Mouse (Mus musculus) NIH3T3 (cell line): ENCODE measurements around the gene Celf2.

ENCODE experiments used
- DNase-seq: peaks from one replicate; pipeline ENCODE4 v3.0.0-alpha.2; 2012; ENCODE audit warnings: low read depth

Gene Celf2

DNA sequence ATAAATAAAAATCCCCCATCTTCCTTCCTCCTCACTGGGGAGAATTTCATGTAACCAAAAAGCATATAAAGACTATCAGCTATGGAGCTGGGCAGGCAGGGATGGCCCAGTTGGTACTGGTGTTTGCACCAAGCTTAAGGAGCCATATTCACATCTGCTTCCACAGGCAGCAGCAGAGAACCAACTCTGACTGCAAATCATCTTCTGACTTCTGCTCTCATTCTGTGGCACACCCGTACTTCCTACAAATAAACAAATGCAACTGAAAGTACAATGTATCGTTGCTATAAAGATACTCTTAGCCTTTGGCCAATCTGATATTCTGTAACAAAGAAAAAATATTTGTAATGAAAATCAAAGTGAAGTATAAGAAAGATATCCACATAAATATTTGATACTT lies 819.7 kb downstream of the Celf2 start:
- DNase-seq: no peak

DNA sequence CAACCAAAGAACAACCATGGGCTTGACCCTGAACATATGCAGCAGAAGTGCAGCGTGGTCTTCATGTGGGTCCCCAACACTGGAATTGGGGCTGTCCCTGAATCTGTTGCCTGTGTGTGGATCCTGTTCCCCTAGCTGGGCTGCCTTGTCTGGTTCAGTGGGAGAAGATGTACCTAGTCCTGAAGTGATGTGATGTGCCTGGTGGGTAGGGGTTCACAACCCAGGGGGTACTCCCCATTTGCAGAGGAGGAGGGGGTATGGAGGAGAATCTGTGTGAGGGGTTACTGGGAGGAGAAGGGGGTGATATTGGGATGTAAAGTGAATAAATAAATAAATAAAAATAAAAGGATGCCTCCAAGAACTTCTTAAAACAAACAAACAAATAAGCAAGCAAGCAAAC lies 831.1 kb downstream of the Celf2 start:
- no peak for DNase-seq

DNA sequence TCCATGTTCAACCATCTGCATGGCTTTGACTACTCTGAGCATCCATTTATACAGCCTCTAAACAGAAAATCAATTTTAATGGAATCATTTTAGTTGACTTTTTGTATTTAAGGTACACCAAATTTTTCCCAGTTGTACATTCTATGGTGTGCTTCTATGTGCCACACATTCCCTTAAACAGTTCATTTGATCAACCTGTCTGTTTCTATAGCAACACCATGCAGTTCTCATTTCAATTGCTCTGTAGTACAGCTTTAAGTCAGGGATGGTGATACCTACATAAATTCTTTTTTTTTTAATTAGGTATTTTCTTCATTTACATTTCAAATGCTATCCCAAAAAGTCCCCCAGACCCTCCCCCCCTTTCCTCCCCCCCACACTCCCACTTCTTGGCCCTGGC lies 831.9 kb downstream of the Celf2 start:
- no peak for DNase-seq

DNA sequence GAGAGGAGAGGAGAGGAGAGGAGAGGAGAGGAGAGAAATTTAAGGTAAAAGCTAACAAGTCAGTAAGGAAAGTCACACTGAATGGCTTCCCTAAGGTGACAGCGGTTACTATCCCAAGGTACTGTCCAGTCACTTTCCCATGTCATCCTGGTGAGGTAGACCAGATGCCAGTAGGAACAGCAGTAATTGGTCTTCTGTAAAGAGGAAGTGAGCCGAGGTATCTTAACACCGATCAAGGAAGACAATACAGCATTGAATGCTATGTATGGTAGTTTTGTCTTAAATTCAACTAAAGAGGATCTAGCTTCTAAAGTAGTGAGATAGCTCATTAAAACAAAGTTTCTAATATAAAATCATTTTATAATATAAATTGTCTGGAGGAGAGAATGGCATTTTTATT lies 835.0 kb downstream of the Celf2 start:
- no peak for DNase-seq

DNA sequence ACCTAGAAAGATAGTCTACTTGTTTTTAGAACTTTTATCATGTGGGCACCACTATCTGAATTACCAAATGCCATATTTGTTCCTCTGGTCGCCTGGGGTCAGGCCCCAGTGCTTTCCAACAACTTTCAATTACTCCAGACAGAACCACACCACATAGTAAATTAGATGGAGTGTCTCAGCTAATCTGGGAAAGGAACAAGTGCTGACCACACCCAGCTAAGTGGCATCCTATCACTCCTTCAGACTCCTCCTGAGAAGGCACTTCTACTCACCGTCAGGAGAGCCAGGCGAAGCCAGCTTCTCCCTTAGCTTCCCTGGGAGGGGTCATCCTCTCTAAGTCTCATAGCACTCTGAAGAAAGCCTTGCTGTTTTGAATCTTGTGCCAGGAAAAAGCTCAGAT lies 835.9 kb downstream of the Celf2 start:
- DNase-seq: no peak

DNA sequence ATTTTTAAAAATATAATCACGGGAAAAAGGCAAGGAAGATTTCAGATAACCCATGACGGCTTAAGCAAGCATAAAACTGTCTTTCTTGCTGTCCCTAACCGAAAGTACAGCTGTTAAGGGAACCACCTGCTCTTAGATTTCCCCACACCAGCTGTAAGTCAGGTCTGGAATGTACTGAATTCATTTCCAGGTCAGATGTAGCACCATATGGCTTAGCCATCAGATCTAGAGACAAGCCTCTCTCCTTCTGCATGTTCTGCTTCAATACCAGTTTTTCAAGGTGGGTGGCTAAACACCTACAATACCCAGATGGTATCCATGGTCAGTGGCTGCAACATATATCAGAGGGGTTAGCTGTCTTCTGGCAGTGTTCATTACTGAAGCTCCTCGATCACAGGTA lies 841.8 kb downstream of the Celf2 start:
- no peak for DNase-seq

DNA sequence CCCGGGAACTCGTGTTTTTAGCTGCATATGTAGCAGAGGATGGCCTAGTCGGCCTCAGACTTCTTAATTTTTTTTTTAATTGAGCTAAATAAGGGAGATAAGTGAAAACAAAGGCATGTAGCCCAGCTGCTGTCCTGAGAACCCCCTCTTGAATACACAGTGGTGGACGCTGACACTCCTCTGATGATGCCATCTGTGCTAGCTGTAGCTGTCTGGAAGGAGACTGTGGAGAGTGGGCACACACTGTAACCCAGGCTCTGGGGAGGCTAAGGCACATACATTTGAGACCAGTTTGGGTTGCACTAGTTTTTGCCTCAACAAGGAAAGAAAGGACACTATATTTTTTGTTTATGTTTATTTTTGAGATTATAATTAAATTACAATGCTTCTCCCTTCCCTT lies 849.5 kb downstream of the Celf2 start:
- DNase-seq: no peak

DNA sequence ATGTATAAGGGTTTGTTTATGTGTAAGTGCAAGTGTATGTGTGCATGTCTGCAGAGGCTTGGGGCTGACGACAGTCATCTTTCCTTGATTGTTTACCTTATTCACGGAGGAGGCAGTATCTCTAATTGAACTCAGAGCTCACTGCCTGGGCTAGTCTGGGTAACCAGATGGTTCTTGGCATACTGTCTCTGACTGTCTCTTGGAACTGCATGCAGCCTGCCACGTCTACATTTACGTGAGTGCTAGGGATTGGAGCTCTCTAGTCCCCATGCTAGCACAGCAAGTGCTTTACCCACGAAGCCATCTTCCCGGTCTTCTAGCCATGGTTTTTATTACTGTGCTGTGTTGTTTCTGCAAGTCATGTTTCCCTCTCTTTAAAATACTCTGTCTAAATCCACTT lies 855.6 kb downstream of the Celf2 start:
- peak; percentile 6 for DNase-seq

DNA sequence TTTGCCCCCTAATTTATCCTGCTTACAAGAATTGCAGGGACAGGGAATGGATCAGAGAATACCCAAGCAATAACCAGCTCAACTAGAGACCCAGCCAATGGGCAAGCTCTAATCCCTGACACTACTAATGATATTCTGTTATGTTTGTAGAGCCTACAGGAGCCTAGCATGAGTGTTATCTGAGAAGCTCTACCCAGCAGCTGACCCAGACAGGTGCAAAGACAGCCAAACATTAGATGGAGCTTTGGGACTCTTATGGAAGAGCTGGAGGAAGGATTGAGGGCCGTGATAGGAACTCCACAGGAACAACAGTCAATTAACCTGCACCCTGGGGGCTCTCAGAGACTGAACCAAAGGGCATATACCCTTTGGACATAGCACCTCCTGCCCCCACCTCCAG lies 857.7 kb downstream of the Celf2 start:
- no peak for DNase-seq

DNA sequence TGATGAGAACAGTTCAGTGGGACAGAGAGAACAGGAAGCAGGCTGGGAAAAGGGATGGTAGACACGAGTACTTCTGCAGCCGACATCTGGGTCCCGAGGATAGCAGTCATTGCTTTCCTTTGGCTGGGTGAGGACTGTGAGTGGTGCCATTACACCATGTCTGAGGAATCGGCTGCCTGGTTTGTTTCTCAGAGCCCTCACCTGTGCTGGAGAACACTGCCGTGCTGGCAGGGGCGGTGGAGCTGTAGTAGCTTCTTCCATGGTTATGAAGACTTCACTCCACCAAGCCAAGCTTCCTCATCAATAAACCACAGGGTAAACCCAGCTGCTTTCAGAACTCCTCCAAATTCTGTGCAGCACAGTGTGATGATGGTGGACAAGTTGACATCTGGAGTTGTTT lies 860.5 kb downstream of the Celf2 start:
- DNase-seq: no peak

DNA sequence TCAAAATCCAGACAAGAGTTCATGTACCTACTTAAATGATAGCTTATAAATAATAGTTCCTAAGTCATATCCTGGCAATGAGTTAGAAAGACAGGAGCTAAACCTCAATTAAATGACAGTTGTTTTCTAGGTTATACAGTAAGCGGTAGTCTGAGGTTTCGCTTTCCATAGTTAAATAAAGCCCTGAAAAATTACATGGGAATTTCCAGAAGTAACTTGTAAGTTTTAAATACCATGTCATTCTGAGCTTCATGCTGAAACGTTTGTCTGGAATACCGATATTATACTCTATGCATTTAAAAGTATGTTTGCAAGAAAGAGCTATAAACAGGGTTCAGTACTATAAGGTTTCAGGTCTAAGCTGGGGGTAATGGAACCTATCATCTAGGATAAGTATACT lies 862.3 kb downstream of the Celf2 start:
- no peak for DNase-seq

DNA sequence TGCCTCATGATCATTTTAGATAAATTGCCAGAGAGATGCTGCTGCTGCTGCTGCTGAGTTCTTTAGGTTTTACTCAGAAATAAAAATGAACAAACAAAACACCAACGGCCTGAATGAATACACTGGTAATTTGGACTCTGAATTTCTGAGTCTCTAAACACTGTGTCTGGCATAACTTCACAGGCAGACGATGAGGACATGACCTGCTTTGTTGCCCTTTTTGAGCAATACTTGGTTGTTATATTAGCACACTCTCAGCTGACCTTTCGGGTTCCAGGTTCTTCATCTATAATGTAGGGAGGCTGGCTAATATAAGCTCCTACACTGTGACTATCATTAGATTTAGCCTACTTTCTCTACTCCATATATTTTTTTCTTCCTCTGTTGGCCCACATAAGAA lies 863.0 kb downstream of the Celf2 start:
- DNase-seq: no peak

DNA sequence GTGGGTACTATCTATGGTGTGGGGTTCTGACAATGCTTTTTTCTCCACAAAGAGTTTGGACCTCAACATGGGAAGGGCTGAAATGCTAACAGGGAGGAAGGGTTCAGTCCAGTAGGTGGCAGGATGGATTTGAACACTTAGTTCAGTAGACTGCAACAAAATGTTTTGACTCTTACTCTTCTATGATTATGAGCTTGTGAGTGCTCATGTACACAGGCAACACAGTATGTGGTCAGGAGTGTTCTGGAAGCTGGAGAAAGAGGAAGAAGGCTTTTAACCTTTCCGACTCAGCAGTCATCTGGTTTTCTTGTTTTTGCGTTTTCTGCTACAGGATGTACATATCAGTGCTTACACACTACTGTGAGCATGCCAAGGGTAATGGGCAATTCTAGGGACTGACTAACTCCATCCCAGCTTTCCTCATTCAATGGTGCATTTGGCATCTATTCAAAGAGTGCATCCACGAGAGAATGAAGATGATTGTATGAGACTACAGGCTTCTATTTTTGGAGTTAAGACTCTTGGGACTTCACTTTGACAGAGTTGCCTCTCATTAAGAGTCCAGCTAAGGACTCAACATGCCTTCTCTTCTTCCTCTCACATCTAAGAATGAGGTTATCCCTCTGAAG lies 867.0 kb downstream of the Celf2 start:
- DNase-seq: peak; percentile 69

DNA sequence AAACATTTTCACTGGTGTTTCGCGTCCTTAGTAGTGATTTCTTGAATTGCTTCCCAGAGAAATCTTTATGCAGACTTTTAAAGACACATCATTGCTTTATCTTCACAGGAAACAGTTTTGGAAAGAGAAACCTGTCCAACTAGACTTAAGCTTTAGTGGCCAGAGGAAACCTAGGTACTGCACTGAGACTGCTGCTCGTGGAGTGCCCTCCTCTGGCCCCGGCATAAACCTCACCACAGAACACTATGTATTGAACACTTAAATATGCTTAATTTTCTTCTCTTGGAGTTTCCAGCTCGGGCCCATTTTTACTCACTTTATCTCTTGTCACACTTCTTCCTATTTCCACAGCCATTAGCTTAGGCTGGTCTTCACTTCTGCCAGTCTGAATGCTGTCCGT lies 870.0 kb downstream of the Celf2 start:
- no peak for DNase-seq

DNA sequence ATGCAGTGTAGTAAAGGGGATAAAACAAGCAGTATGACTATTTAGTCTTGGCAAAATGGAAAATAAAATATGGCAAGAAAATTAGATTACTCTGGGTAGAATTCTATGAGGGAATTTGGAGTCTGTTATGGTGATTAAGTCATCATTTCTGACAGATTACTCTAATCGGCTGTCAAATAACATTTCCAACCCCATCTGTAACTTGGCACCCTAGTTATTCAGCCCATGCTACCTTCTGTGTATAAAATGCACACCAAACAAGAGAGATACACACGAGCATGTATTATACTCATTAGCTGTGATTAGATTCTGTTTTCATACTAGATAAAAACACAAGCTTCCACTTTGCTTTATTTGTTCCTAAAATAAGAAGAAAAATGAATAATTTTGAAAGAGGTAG lies 872.2 kb downstream of the Celf2 start:
- no peak for DNase-seq

DNA sequence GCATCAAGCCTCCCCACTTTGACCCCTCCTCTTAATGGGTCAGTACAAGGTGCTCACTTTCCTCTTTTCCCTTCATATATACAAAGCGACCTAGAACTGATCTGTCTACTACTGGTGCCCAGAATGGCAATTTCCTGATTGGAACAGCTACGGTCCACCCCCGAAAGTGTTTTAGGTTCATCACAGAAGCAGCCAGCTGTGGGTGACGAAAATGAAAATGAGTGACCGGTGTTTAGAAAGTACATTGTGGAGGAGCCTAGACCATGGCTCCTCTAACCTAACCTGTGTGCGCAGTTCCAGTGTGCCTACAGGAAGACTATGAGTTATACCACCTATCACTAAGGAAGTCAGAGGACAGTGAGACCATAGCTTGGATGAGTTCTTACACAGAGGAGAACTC lies 874.5 kb downstream of the Celf2 start:
- DNase-seq: no peak

DNA sequence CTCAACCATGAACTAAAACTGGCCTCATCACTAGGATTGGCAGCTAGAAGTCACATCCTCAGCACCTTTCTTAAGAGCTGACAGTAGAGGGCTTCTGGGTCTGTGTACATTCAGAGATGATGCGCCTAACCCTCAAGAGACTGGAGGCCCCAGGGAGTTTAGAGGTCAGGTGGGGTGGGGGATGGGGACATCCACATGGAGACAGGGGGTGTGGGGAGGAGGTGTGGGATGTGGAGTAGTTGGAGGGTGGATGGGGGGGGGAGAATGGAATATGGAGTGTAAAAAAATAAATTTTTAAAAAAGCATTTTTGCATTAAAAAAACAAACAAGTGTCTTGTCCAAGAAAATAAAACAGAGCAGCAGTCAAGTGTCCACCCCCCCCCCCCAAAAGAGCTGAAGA lies 876.2 kb downstream of the Celf2 start:
- no peak for DNase-seq

DNA sequence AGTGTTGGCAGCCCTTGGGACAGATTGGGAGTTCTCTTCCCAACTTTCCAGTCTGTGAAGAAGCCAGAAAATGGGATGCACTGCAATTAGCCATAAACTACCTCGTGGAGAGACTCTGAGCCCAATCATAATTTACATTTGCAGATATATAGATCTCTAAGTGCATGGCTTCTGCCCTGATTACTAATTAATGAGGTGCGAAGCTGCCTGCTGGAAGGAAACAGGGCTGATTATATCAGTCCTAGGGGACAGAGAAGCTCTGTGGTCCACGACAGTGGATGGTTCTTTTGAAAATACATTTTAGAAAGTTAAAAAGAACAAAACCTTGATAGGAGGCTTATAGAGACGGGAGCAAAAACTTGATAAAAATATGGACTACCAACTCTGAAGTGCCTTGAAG lies 885.6 kb downstream of the Celf2 start:
- DNase-seq: no peak

DNA sequence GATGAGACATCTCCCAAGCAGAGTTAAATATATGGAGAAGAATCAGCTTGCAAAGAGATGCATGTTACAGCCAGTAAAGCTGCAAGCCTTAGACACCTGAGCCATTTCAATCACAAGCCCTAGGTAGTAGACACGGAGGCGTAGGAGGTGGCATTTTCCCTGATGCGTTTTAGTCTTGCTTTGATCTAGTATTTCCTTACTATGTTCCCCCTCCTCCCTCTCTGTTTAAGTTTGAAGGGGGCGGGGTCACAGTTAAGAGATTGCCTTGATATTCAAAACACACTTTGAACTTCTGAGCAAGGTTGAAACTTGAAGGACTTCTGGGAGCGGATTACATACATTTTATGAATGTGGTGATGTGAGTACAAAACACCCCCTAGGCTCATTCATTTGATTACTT lies 887.3 kb downstream of the Celf2 start:
- DNase-seq: no peak

DNA sequence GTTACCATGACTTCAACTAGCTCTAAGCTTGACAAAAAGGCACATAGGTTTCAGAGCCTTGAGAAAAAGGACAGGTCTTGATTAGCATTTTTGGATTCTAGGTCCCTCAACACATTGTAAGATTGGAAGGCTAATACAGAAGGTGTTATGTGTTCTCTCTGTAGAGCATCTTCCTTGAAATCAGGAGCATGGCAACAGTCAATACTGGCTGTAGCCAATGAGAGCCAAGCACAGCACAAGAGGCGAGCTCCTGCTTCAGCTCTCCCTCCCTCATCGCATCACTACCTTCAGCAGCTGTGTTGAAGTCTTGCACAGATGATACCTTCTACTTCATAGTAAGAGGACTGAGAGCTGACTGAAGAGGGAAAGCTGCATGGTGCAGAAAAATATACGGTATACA lies 890.5 kb downstream of the Celf2 start:
- no peak for DNase-seq

DNA sequence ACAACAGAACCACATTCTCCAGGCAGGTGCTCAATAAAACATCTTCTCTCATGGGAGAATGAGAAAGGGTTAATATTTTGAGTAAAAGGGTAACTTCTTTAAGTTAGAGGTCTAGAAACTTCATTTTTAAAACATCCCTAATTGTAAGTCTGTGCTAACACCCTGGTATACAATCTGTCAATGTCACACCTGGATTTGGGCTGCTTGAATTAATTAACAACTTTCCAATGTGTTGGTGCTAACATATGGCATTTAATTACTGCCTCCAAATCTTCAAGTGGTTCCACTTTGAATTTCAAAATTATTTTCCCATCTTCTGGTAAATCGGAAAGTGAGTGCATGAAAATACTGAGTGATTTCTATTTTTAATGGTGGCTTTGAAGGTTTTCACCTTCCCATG lies 890.9 kb downstream of the Celf2 start:
- no peak for DNase-seq

DNA sequence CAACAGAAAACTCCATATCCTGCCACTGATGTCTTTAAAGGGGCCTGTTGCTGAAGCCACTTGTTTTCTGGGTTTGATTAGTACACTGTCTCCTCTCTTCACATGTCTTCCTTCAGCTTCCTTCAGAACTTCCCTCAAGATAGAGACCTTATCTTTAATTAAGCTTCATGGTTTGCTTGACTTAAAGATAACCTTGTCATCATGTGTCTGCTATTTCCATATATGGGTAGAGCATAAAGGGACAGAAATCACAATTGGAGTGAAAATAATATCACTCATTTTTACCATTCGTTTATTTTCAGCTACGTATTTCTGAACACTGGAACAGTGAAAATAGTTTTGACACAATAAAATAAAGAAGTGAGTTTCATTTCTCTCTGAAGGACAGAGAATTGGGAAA lies 905.0 kb downstream of the Celf2 start:
- no peak for DNase-seq

DNA sequence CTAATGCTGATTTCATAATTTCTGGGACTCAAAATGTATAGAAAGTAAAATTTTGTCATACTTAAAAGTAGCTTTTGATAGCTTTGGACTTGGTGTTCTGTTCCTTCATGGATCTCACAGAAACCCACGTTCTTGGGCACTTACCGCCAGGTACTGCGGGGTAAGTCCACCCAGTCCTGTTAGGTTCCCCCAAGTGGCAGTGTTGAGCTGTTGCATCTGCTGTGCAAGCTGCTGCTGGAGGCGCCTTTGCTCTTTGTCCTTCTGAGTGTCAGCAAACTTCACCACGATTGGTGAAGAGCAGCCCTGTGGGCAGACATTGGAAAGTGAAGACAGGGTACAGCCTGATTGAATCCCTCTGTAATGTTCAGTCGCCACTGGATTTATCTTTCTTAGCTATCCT lies 905.5 kb downstream of the Celf2 start:
- no peak for DNase-seq

DNA sequence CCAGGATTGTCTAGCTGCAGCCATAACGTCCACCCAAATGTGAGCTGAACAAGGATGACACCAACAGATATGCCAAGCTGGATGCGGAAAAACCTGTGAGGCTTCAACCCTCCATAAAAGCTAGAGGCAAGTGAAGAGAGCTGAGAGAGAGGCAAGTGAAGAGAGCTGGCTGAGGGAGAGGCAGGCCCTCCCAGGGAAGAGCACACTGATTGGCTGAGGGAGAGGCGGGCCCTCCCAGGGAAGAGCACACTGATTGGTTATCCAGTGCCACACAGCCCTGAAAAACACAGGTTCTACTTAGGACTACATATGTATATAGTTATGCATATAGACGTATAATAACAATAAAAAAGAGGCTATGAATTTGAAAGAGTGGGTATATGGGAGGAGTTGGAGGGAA lies 907.2 kb downstream of the Celf2 start:
- DNase-seq: no peak

DNA sequence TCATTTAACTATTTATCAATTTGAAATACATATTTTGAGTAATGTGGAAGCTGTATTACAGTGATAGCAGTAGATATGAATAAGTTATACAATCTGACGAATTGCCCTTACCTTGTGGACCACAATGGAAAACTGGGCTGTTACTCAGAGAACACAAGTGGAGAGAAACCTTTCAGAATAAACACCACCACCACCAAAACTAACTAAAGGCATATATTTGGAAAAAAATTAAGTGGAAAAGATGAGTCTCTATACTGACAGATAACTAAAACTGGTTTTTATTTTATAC lies 910.5 kb downstream of the Celf2 start:
- no peak for DNase-seq
